Mouse (Mus musculus): Measurements from ENCODE around the gene Zdhhc12.
"Not testable (repeated sequence)": the region's sequence is repeated elsewhere in the genome, so short reads cannot be mapped to it uniquely, and the experiment has no call there.

Gene Zdhhc12

DNA sequence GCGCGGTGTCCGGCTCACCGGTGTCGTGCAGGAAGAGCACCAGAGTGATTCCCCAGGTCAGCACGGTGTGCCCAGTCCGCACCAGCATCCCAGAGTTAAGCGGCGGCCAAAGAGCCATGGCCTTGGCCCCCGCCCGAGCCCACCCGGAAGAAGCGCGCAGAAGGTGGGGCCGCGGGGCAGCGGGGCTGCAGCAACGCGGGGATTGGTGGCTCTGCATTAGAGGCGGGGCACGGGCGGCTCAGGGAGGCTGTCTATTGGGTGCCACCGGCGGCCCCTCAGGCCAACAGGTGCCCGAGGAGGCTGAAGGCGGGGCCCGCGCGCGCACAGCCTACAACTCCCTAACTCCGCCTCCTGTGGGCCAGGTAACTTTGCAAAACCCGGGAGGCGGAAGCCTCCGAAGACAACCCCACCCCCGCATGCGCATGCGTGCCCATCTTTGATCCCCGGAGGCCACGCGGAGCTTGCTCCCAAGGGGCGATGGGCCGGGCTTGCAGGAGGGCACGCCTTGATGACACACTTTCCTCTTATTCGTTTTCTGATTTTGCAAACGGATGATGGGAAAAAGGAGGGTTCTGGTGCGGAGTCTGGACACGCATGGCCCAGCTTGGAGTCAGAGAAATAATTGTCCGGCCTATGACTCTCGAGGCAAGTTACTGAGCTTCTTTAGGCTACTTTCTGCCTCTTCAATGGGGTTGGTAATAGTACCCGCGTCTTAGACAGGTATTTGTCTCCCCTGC is at the start of gene Zdhhc12:
Gene Zdhhc12, minus strand, starts transcription at position 178 of the 737 bp plus-strand sequence.
- peak; percentile 89 for DNase-seq

DNA sequence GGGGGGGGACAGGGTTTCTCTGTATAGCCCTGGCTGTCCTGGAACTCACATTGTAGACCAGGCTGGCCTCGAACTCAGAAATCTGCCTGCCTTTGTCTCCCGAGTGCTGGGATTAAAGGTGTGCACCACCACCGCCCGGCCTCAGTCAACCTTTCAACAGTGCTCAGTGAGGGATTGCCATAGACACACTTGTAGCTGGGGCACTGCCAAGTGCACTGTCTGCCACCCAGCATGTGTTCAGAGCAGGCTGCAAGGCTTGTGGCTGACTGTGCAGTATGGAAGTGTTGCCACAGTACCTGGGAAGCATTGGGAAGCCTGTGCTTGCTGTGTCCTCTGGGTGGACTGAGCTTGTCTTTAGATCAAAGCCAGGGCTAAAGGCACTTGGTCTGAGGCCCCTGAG is 46.6 kb upstream of the Zdhhc12 start:
- not testable (repeated sequence) for DNase-seq

DNA sequence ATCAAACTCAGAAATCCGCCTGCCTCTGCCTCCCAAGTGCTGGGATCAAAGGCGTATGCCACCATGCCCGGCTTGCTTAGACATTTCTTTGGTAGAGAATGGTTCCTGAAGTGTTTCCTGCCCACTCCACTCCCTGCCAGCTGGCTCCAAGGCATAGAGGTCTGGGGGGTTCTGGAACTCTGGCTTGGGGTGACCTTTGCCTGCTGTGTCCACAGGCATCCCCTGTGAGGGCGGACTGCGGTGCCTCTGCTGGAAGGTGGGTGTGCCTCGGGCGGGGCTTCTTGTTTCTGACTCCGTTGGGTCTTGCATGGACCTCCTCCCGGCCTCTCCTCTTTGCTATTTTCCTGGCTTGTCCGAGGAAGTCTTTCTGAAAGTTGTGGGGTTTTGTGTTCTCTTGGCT is 43.0 kb upstream of the Zdhhc12 start:
- no peak for DNase-seq

DNA sequence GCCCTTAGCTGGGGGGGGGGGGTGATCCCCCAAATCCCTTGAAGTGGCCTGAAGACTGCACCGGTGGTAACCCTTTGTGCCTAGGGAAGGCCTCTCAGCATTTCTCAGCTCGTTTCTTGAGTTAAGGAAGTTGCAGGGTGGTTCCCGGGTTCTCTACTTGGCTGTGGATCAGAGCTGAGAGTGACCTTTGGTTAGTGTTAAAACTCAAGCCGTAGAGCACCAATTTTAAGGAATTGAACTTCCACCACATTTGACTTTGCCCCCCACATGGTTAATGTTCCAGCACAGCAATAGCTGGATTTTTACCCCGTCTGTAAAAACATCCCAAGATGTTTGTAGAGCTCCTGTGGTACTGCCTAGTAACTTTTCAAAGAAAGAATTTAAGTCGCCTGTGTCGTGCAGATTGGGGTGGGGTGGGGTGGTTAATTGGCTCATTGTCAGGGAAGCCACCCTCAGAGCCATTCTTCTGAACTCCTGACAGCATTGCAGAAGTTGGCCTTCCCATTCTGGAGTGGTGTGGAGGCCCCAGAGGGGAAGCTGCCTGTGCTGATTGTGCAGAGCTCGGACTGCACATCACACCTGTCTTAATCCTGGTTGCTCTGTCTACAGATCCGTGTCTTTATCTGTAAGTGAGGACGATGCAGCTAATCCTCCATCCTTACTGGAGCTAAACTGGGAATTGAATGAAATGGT is 41.6 kb upstream of the Zdhhc12 start:
- DNase-seq: no peak

- no peak for DNase-seq
Measured at GRCm38 (mm10) chr2:30134378-30134711, 40.9 kb upstream of the Zdhhc12 start.

GRCm38 (mm10) chr2:30133613-30134377 is 40.3 kb upstream of the Zdhhc12 start, which contains the start of gene Tbc1d13:
Gene Tbc1d13 (plus strand): TSS chr2:30133746.
- DNase-seq: peak; percentile 97

DNA sequence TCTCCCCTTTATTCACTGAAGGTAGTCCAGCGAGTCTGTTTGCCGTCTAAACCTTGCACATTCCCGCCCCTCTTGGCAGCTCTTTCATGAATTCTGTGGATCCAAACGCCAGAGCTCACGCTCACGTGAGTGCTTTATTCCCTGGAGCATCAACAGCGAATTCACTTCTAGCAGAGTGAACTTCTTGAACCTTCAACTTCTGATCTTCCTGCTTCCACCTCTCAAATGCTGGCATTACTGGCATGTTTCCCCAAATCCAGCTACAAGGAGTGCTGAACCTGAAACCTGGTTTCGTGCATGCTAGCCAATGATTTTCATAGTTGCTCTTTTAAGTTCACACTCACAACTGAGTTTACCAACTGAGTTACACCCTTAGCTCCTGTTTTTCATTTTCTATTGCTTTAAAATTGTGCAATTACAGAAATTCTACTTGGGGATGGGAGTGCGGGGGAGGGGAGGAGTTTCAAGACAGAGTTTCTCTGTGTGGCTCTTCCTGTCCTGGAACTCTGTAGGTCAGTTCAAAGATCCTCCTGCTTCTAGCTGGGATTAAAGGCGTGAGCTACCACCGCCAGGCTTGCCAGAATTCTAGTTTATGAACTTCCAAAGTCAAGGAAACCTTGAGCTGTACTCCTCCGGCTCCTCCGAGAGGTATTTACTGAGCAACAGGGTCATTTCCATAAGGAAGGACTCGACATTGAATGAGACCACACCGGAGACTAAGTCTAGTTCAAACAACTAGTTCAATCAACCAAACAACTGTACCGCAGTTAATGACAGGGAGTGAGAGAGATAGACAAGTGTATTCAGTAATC is 39.6 kb upstream of the Zdhhc12 start:
- no peak for DNase-seq

- DNase-seq: not testable (repeated sequence)
Measured at GRCm38 (mm10) chr2:30131240-30131639, 37.8 kb upstream of the Zdhhc12 start.

- DNase-seq: no peak
Measured at GRCm38 (mm10) chr2:30130156-30130555, 36.7 kb upstream of the Zdhhc12 start.

DNA sequence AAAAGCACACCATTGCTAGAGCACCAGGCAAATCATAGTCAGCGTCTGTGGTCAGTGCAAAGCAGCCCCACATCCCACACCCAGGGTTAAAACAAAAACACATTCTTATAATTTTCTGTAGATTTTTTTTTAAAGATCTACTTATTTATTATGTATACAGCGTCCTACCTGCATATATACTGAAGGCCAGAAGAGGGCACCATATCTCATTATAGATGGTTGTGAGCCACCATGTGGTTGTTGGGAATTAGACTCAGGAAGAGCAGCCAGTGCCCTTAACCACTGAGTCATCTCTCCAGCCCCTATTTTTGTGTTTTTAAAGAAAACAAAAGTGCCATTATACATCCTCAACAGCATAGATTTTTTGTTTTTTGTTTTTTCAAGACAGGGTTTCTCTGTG is 35.3 kb upstream of the Zdhhc12 start:
- DNase-seq: no peak

GRCm38 (mm10) chr2:30124472-30125274 is 31.2 kb upstream of the Zdhhc12 start, which contains the start of gene Zer1:
Gene Zer1 (minus strand): TSS chr2:30124585.
- peak; percentile 95 for DNase-seq

DNA sequence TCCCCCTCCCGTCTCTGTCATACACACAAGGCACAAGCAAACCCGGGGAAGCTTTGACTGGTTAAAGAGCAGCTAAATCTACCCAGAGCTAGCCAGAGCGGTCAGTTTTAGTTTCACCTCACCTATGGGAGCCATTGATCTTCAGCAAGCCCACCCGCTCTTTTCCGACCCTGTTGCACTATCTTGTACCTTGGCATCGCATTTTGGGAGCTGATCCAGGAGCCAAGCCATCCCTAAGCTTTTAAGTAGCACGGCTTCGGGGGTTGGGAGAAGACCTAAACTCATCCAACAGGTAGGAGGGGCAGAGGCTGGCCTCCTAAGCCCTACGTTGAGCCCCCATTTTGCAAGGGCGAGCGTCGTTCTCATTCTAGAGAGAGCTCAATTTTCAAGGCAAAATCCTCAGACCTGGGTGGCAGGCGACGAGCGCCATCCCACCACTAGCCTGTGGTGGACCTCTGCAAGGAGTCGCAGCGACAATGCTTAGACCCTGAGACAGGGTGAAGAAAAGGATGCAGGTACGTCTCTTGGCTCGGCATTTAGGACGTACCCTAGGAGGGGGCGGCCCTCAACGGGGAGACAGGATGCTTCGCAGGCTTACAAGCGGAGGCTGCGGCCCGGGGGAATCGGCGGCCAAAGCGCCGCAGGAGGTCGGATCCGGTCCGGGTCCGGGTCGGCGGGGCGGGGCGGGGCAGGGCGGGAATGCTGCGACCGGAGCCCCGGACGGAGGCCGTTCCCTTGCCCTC is 30.5 kb upstream of the Zdhhc12 start:
- no peak for DNase-seq

GRCm38 (mm10) chr2:30122766-30123165 is 29.3 kb upstream of the Zdhhc12 start:
- no peak for DNase-seq

GRCm38 (mm10) chr2:30120269-30120668 is 26.8 kb upstream of the Zdhhc12 start:
- no peak for DNase-seq

GRCm38 (mm10) chr2:30119641-30120051 is 26.2 kb upstream of the Zdhhc12 start:
- DNase-seq: peak; percentile 58

DNA sequence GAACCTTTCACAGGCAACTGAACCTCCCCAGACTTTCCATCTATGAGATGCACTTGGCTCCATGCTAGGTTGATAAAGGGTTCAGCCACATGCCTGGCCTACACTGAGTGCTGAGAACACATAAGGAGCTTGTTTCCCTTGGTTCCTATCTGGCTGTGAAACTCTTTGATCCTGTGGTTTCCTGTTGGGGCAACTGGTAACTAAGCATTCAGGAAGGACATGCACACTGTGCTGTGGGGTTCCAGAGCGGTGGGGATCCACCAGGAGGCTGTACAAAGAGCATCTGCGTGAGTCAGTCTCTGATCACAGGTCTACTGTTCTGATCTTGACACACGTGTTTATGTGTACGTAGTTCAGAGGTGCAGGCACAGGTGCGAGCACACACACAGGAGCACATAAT is 19.1 kb upstream of the Zdhhc12 start:
- DNase-seq: no peak

DNA sequence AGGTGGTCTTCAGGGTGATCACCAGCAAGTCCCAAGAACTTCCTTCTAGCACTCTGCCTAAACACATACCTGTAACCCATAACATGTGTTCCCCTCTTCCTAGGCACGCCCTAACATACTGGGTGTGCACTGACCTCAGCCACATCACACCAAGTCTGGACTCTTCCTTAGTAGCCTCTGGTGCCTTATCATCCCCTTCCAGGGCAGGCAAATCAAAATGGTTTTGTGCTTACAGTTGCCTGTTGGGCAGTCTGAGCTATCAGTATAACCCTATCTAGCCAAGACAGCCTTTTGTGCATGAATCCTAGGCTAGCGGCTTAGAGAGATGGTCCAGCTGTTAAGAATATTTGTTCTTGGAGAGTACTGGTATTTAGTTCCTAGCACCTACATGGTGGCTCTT is 18.1 kb upstream of the Zdhhc12 start:
- DNase-seq: no peak

- DNase-seq: no peak
Measured at GRCm38 (mm10) chr2:30108260-30108659, 14.8 kb upstream of the Zdhhc12 start.

DNA sequence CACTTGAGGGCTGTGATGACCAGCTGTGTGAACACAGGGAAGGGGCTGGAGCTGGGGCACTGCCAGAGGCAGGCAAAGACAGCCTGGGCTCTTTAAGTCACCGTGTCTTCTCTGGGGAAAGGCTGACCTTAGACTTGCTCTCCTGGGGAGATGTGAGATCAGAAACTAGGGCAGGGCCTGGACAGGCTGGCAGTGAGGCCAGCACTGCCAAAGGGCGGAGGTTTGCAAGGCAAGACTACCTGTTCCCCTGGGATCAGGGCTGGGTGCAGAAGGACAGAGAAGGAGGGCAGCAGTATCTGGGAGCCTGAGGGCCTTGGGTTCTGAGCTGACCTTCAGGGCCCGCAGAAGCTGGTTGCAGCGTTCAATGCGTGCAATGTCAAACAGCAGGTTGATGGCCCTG is 14.2 kb upstream of the Zdhhc12 start:
- DNase-seq: no peak

GRCm38 (mm10) chr2:30106364-30106763 is 12.9 kb upstream of the Zdhhc12 start:
- peak; percentile 57 for DNase-seq

DNA sequence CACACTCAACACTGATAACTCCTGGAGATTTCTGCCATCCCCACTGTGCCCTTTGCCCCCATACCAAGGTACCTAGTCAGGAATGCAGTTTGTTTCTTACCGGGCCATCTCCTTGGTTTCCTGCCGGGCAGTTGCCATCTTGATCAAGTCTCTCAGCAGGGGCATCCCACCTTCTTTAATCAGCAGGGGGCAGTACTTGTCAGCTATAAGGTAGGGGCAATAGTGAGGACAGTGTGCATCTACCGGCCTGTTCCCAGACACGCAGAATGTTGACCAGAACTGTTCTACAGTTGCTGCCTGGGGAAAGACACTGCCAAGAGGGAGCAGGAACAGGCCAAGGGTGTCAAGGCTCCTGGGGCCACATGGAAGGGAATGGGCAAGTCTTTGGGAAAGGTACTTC is 6.8 kb upstream of the Zdhhc12 start:
- no peak for DNase-seq

Measured in right cerebral cortex, postnatal 14 days (tissue).